Mouse (Mus musculus) liver, embryonic 12.5 days (tissue): Measurements from ENCODE around the gene Tmem161a. TPM values are rescaled to one million over a fixed set of nuclear protein-coding genes. Genes with fewer than 3 reads are reported as not detected.

ENCODE experiments used
- ATAC-seq: fragments of 200-750 bp; cut with Nextera tagmentation; 2 replicates; pipeline ENCODE4 v1.8.0; 2017; ENCODE audit warnings: moderate number of reproducible peaks, mild to moderate bottlenecking, moderate library complexity
- H3K27ac ChIP-seq: fragments of 300-500 bp; sonication (generic); 2 replicates; pipeline ENCODE4 v1.5.1; 2016; ENCODE audit warnings: mild to moderate bottlenecking
- H3K27me3 ChIP-seq: fragments of 300-500 bp; sonication (generic); replicated peaks from 2 replicates; pipeline ENCODE4 v1.6.1; 2016; ENCODE audit warnings: mild to moderate bottlenecking, moderate library complexity
- H3K36me3 ChIP-seq: fragments of 300-500 bp; sonication (generic); 2 replicates; pipeline ENCODE4 v1.6.1; 2016; ENCODE audit warnings: mild to moderate bottlenecking, moderate library complexity
- H3K4me1 ChIP-seq: fragments of 300-500 bp; sonication (generic); 2 replicates; pipeline ENCODE4 v1.6.1; 2016
- H3K4me2 ChIP-seq: fragments of 300-500 bp; sonication (generic); 2 replicates; pipeline ENCODE4 v1.6.1; 2016; ENCODE audit warnings: mild to moderate bottlenecking, moderate library complexity
- H3K4me3 ChIP-seq: fragments of 300-500 bp; sonication (generic); 2 replicates; pipeline ENCODE4 v1.5.1; 2016; ENCODE audit warnings: mild to moderate bottlenecking, moderate library complexity
- H3K9ac ChIP-seq: fragments of 300-500 bp; sonication (generic); 2 replicates; pipeline ENCODE4 v1.6.1; 2016; ENCODE audit warnings: mild to moderate bottlenecking, moderate library complexity
- H3K9me3 ChIP-seq: fragments of 300-500 bp; sonication (generic); replicated peaks from 2 replicates; pipeline ENCODE4 v1.6.1; 2016; ENCODE audit warnings: mild to moderate bottlenecking, moderate library complexity
- WGBS: fragments of 180-500 bp; shearing (Covaris S2); methylation state at CpG from one replicate; pipeline ENCODE4 v1.1.7; 2016; ENCODE audit not compliant: insufficient replicate concordance; 5-methylcytosine and 5-hydroxymethylcytosine counted together
- polyA plus RNA-seq: library from polyadenylated mRNA; unstranded; fragments of >200 nt; fragmentation: Nextera tagmentation; extraction: Ambion mirVana; gene quantifications from 2 replicates; pipeline ENCODE4 v1.2.1, GENCODE M21; 2016

The Tmem161a gene
- polyA plus RNA-seq, 1 experiment from 2014 or later, result 39.4 TPM

- H3K27me3 ChIP-seq, result no peaks in the 10 kb centered on the region
- H3K4me3 ChIP-seq, result no peak overlapping the region
- WGBS, result 77% methylated on average over 5 of the region's 5 CpGs
- no peaks in the 10 kb centered on the region for H3K9me3 ChIP-seq
- peak overlapping the region; percentile 4; the same call in 1 of the 2 replicates for H3K4me2 ChIP-seq
- peaks cover 23% of the 10 kb centered on the region for H3K4me1 ChIP-seq
- no peak overlapping the region for H3K27ac ChIP-seq
- peaks cover 50% of the 10 kb centered on the region for H3K36me3 ChIP-seq
- H3K9ac ChIP-seq, result no peak overlapping the region
- 0 out of 2 replicates have a peak, but pooled peaks have one; percentile 17 for ATAC-seq
Measured at GRCm38 (mm10) chr8:70193238-70193637, 21.1 kb downstream of the Tmem161a start.

GRCm38 (mm10) chr8:70194191-70194590, 22.0 kb downstream of the Tmem161a start:
- WGBS, result 73% methylated on average over 3 of the region's 3 CpGs
- no peak overlapping the region for H3K4me2 ChIP-seq

GRCm38 (mm10) chr8:70195762-70196161, 23.6 kb downstream of the Tmem161a start:
- Histone ChIP-seq H3K9me3 (no peaks in the 10 kb centered on the region), H3K27ac (no peak overlapping the region), H3K4me3 (no peak overlapping the region), H3K9ac (no peak overlapping the region), H3K27me3 (no peaks in the 10 kb centered on the region; the same call in 1 of the 2 replicates), H3K4me2 (no peak overlapping the region), H3K36me3 (peaks cover 28% of the 10 kb centered on the region), H3K4me1 (peaks cover 48% of the 10 kb centered on the region)
- no peak for ATAC-seq
- 61% methylated on average over 2 of the region's 2 CpGs for WGBS

More at GRCm38 (mm10) chr8:70194191-70194590, 22.0 kb downstream of the Tmem161a start:
- Histone ChIP-seq H3K4me3 (no peak overlapping the region), H3K27me3 (no peaks in the 10 kb centered on the region; the same call in 1 of the 2 replicates), H3K9me3 (no peaks in the 10 kb centered on the region), H3K4me1 (peaks cover 32% of the 10 kb centered on the region), H3K36me3 (peaks cover 42% of the 10 kb centered on the region), H3K27ac (no peak overlapping the region), H3K9ac (no peak overlapping the region)
- no peak for ATAC-seq

- peaks cover 9% of the 10 kb centered on the region for H3K36me3 ChIP-seq
- H3K4me3 ChIP-seq, result no peak overlapping the region
- H3K9me3 ChIP-seq, result no peaks in the 10 kb centered on the region
- WGBS, result 57% methylated on average over 7 of the region's 7 CpGs
- no peak for ATAC-seq
- H3K4me1 ChIP-seq, result peaks cover 66% of the 10 kb centered on the region
- no peak overlapping the region for H3K27ac ChIP-seq
- H3K27me3 ChIP-seq, result no peaks in the 10 kb centered on the region; the same call in 1 of the 2 replicates
- no peak overlapping the region for H3K9ac ChIP-seq
- no peak overlapping the region for H3K4me2 ChIP-seq
Measured at GRCm38 (mm10) chr8:70197603-70198002, 25.4 kb downstream of the Tmem161a start.

- ATAC-seq, result peak; percentile 35
- Histone ChIP-seq H3K27me3 (no peaks in the 10 kb centered on the region; the same call in 1 of the 2 replicates), H3K9ac (0 out of 2 replicates have a peak overlapping the region, but pooled peaks have one; percentile 56), H3K4me3 (no peak overlapping the region), H3K36me3 (no peaks in the 10 kb centered on the region), H3K27ac (peak overlapping the region; percentile 83), H3K9me3 (no peaks in the 10 kb centered on the region), H3K4me2 (no peak overlapping the region), H3K4me1 (peaks cover 76% of the 10 kb centered on the region)
- 68% methylated on average over 5 of the region's 5 CpGs for WGBS
Measured at GRCm38 (mm10) chr8:70200098-70200681, 28.0 kb downstream of the Tmem161a start.

GRCm38 (mm10) chr8:70201417-70201816, 29.3 kb downstream of the Tmem161a start:
- Histone ChIP-seq H3K36me3 (no peaks in the 10 kb centered on the region), H3K9ac (peak overlapping the region; percentile 56), H3K9me3 (no peaks in the 10 kb centered on the region), H3K27me3 (no peaks in the 10 kb centered on the region; the same call in 1 of the 2 replicates), H3K27ac (peak overlapping the region; percentile 83), H3K4me3 (no peak overlapping the region), H3K4me1 (peaks cover 75% of the 10 kb centered on the region), H3K4me2 (peak overlapping the region; percentile 54)
- 13% methylated on average over 3 of the region's 3 CpGs for WGBS
- peak; percentile 89 for ATAC-seq

- H3K27ac ChIP-seq, result peak overlapping the region; percentile 7; the same call in 1 of the 2 replicates
- no peaks in the 10 kb centered on the region for H3K36me3 ChIP-seq
- H3K4me3 ChIP-seq, result no peak overlapping the region
- H3K27me3 ChIP-seq, result no peaks in the 10 kb centered on the region; the same call in 1 of the 2 replicates
- H3K4me2 ChIP-seq, result no peak overlapping the region
- H3K9me3 ChIP-seq, result no peaks in the 10 kb centered on the region
- H3K4me1 ChIP-seq, result peaks cover 75% of the 10 kb centered on the region
- WGBS, result 73% methylated on average over 4 of the region's 4 CpGs
- no peak overlapping the region for H3K9ac ChIP-seq
- ATAC-seq, result no peak
Measured at GRCm38 (mm10) chr8:70203072-70203471, 30.9 kb downstream of the Tmem161a start.

- WGBS, result 64% methylated on average over 1 of the region's 1 CpGs
- Histone ChIP-seq H3K4me1 (peaks cover 76% of the 10 kb centered on the region), H3K27ac (no peak overlapping the region), H3K9me3 (no peaks in the 10 kb centered on the region), H3K9ac (no peak overlapping the region), H3K27me3 (no peaks in the 10 kb centered on the region), H3K36me3 (no peaks in the 10 kb centered on the region), H3K4me3 (no peak overlapping the region), H3K4me2 (no peak overlapping the region)
- no peak for ATAC-seq
Measured at GRCm38 (mm10) chr8:70204757-70205156, 32.6 kb downstream of the Tmem161a start.

- 74% methylated on average over 1 of the region's 1 CpGs for WGBS
- H3K36me3 ChIP-seq, result no peaks in the 10 kb centered on the region
- ATAC-seq, result no peak
- no peaks in the 10 kb centered on the region for H3K9me3 ChIP-seq
- no peaks in the 10 kb centered on the region for H3K27me3 ChIP-seq
- H3K27ac ChIP-seq, result no peak overlapping the region
- no peak overlapping the region for H3K4me3 ChIP-seq
- peak overlapping the region; percentile 17; the same call in 1 of the 2 replicates for H3K9ac ChIP-seq
- no peak overlapping the region for H3K4me2 ChIP-seq
- H3K4me1 ChIP-seq, result peaks cover 65% of the 10 kb centered on the region
Measured at GRCm38 (mm10) chr8:70208130-70208529, 36.0 kb downstream of the Tmem161a start.

- Histone ChIP-seq H3K27me3 (no peaks in the 10 kb centered on the region), H3K4me1 (peaks cover 56% of the 10 kb centered on the region), H3K4me2 (peak overlapping the region; percentile 98), H3K36me3 (no peaks in the 10 kb centered on the region), H3K27ac (no peak overlapping the region), H3K9ac (peak overlapping the region; percentile 86), H3K4me3 (0 out of 2 replicates have a peak overlapping the region, but pooled peaks have one; percentile 72), H3K9me3 (no peaks in the 10 kb centered on the region)
- WGBS, result 39% methylated on average over 8 of the region's 8 CpGs
- no peak for ATAC-seq
Measured at GRCm38 (mm10) chr8:70210538-70210937, 38.4 kb downstream of the Tmem161a start.

GRCm38 (mm10) chr8:70211275-70211674, 39.1 kb downstream of the Tmem161a start:
- ATAC-seq, result no peak
- no peaks in the 10 kb centered on the region for H3K36me3 ChIP-seq
- 61% methylated on average over 1 of the region's 1 CpGs for WGBS
- peak overlapping the region; percentile 98 for H3K4me2 ChIP-seq
- peak overlapping the region; percentile 86 for H3K9ac ChIP-seq
- no peaks in the 10 kb centered on the region for H3K9me3 ChIP-seq
- no peaks in the 10 kb centered on the region for H3K27me3 ChIP-seq
- H3K27ac ChIP-seq, result 0 out of 2 replicates have a peak overlapping the region, but pooled peaks have one; percentile 90
- peak overlapping the region; percentile 72 for H3K4me3 ChIP-seq
- H3K4me1 ChIP-seq, result peaks cover 56% of the 10 kb centered on the region

GRCm38 (mm10) chr8:70211726-70212111, 39.6 kb downstream of the Tmem161a start:
- no peak for ATAC-seq
- H3K4me1 ChIP-seq, result peaks cover 56% of the 10 kb centered on the region

More at GRCm38 (mm10) chr8:70211726-70212111, 39.6 kb downstream of the Tmem161a start:
- peak overlapping the region; percentile 98 for H3K4me2 ChIP-seq
- no peaks in the 10 kb centered on the region for H3K36me3 ChIP-seq
- peak overlapping the region; percentile 86 for H3K9ac ChIP-seq
- peak overlapping the region; percentile 90 for H3K27ac ChIP-seq
- 1% methylated on average over 31 of the region's 31 CpGs for WGBS
- no peaks in the 10 kb centered on the region for H3K9me3 ChIP-seq
- H3K27me3 ChIP-seq, result no peaks in the 10 kb centered on the region
- H3K4me3 ChIP-seq, result peak overlapping the region; percentile 72
